Mouse (Mus musculus): Measurements from ENCODE around the gene Ccnd3. TPM values are rescaled to one million over a fixed set of nuclear protein-coding genes. Genes with fewer than 3 reads are reported as not detected.

Ccnd3 gene
- polyA plus RNA-seq, 1 experiment from 2014 or later, result 371 TPM

DNA sequence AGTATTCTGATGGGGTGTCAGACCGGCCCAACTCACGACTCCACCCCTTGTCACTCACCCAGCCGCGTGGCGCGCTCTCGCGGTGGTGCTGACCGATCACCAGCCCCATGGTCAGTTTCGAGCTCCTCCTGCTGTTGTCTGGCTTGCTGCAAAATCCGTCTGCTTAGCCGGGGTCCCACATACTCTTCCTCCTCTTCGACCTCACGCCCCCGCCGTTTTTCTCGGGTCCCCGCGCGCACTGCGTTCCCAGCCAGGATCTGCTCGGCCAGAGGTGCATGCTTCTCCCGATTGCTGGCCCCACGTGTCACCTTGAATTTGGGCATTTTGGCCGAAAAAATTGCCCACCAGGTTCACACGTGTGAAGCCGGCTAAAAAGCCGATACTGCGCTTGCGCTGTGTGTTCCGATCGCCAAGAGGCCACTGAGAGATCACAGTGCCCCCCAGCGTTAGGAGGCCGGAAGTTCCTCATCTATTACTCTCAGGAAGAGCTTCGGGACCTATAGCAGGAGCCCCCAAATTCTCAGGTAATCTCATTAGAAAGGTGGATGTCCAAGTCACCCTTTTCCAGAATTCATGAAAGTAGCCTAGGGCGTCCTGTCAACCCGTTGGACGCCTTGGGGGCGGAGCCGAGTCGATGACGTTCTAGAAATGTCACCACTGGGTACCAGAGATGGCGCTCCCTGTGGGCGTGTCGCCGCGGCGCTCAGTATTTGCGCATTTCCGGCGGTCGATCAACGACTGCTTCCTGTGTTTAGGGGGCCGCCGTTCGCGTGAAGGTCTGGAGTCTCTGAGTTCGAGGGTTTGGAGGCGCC, 106.2 kb downstream of the Ccnd3 start, which contains the start of the genes Bysl, Med20 and Gm20517:
Gene Bysl (minus strand): TSS at position 644 of the 812 bp plus-strand sequence.
Gene Med20 (plus strand): TSS at position 734 of the 812 bp plus-strand sequence.
Gene Gm20517 (plus strand): TSS at position 741 of the 812 bp plus-strand sequence.
- Histone ChIP-seq H3K9ac (ENCODE audit: low read depth, low read length) (peak within 1 kb of the TSS; percentile 79), H3K27ac (ENCODE audit: low read length) (peak within 1 kb of the TSS; percentile 79), H3K4me3 (ENCODE audit: low read length) (peak within 1 kb of the TSS; percentile 79), H3K4me1 (ENCODE audit: control insufficient read depth, insufficient read depth, low read length) (peaks cover 24% of the 10 kb centered on the region), H3K9me3 (ENCODE audit: control insufficient read depth, low read length) (no peaks in the 10 kb centered on the region), H3K27me3 (replicated peaks; ENCODE audit: control insufficient read depth, insufficient read depth, low read length) (no peaks in the 10 kb centered on the region), H3K36me3 (ENCODE audit: control insufficient read depth, insufficient read depth, low read length) (0 out of 2 replicates have a peak, but pooled peaks cover 4% of the 10 kb centered on the region), H3K4me2 (ENCODE audit: low read depth, low read length) (peak within 1 kb of the TSS; percentile 75)
- peak; percentile 96 for ATAC-seq
- under 1% methylated on average over 59 of the region's 59 CpGs for WGBS

DNA sequence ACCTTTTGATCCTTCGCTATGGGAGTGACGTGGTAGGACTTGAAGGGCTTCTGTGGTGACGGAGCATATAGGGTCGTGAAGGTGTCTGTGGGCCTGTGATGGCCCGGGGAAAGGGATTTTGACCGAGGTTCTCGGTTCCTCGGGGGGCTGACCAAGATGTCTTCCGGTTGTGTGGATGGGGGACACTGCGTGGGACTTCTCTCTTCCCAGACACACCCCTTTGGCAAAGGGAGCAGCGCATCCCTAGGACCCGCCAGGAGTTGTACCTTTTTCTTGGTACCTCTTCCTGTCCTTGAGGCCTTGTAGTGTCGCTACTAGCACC, 106.8 kb downstream of the Ccnd3 start:
- Histone ChIP-seq H3K27ac (ENCODE audit: low read length) (peak overlapping the region; percentile 35; the same call in 1 of the 2 replicates), H3K36me3 (ENCODE audit: control insufficient read depth, insufficient read depth, low read length) (0 out of 2 replicates have a peak, but pooled peaks cover 4% of the 10 kb centered on the region), H3K4me2 (ENCODE audit: low read depth, low read length) (peak overlapping the region; percentile 56), H3K4me3 (ENCODE audit: low read length) (peak overlapping the region; percentile 79), H3K27me3 (replicated peaks; ENCODE audit: control insufficient read depth, insufficient read depth, low read length) (no peaks in the 10 kb centered on the region), H3K9me3 (ENCODE audit: control insufficient read depth, low read length) (no peaks in the 10 kb centered on the region), H3K9ac (ENCODE audit: low read depth, low read length) (peak overlapping the region; percentile 79), H3K4me1 (ENCODE audit: control insufficient read depth, insufficient read depth, low read length) (peaks cover 24% of the 10 kb centered on the region)
- WGBS, result under 1% methylated on average over 13 of the region's 13 CpGs
- no peak; the same call in 1 of the 2 replicates for ATAC-seq

DNA sequence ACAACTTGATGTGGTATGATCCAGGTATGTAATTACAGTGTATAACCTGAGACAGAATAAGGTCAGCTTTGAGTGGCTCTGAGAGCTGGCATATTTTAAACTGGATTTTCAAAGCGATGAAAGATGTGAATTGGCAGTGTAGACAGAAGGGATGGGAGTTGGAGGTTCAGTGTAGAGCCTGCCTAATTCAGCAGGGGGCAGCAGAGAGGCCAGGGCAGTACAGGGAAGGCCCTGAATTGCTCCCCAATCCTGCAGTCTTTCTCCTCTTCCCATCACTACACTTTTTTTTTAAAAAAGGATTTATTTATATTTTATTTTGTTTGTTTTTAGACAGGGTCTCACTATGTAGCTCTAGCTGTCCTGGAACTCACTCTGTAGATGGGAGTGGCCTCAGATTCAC, 109.2 kb downstream of the Ccnd3 start:
- 86% methylated on average over 1 of the region's 1 CpGs for WGBS
- no peak overlapping the region for H3K4me2 ChIP-seq (ENCODE audit: low read depth, low read length)
- H3K9ac ChIP-seq (ENCODE audit: low read depth, low read length), result no peak overlapping the region
- H3K36me3 ChIP-seq (ENCODE audit: control insufficient read depth, insufficient read depth, low read length), result peaks cover 7% of the 10 kb centered on the region; the same call in 1 of the 2 replicates
- H3K4me3 ChIP-seq (ENCODE audit: low read length), result no peak overlapping the region
- no peak overlapping the region for H3K27ac ChIP-seq (ENCODE audit: low read length)
- H3K27me3 ChIP-seq (replicated peaks; ENCODE audit: control insufficient read depth, insufficient read depth, low read length), result no peaks in the 10 kb centered on the region
- H3K9me3 ChIP-seq (ENCODE audit: control insufficient read depth, low read length), result no peaks in the 10 kb centered on the region
- peaks cover 19% of the 10 kb centered on the region for H3K4me1 ChIP-seq (ENCODE audit: control insufficient read depth, insufficient read depth, low read length)
- no peak for ATAC-seq

DNA sequence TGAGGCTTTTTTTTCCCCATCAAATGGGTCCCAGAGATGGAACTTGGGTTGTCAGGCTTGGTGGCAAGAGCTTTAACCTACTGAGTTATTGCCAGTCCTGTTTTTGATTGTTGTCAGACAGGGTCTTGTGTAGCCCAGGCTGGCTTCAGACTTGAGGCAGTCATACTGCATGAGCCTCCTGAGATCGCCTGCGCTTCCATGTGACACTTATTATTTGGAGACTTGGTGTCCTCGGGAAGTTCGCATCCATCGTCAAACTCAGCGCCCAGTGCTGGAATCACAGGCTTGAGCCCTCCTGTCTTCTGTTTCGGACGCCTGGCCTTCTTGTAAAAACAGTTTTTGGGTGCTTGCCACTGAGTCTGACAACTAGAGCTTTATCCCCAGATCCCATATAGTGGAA, 111.3 kb downstream of the Ccnd3 start:
- Histone ChIP-seq H3K9ac (ENCODE audit: low read depth, low read length) (no peak overlapping the region), H3K4me1 (ENCODE audit: control insufficient read depth, insufficient read depth, low read length) (peaks cover 10% of the 10 kb centered on the region), H3K36me3 (ENCODE audit: control insufficient read depth, insufficient read depth, low read length) (peaks cover 7% of the 10 kb centered on the region; the same call in 1 of the 2 replicates), H3K27me3 (replicated peaks; ENCODE audit: control insufficient read depth, insufficient read depth, low read length) (no peaks in the 10 kb centered on the region), H3K4me2 (ENCODE audit: low read depth, low read length) (no peak overlapping the region), H3K9me3 (ENCODE audit: control insufficient read depth, low read length) (no peaks in the 10 kb centered on the region), H3K27ac (ENCODE audit: low read length) (no peak overlapping the region), H3K4me3 (ENCODE audit: low read length) (no peak overlapping the region)
- no peak for ATAC-seq
- 96% methylated on average over 8 of the region's 8 CpGs for WGBS

DNA sequence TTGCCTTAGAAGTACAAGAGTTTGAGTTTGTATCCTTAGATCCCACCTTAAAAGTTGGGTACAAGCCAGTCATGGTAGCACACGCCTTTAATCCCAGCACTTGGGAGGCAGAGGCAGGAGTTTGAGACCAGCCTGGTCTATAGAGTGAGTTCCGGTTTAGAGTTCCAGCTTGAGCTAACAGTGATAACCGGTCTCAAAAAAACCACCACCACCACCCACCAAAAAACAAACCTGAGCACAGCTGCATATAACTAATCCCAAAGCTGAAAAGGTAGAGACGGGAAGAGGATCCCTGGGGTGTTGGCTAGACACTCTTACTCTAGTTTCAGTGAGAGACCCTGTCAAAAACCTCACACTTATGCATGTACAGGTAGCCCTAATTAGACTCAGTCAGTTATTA, 111.8 kb downstream of the Ccnd3 start:
- Histone ChIP-seq H3K9me3 (ENCODE audit: control insufficient read depth, low read length) (no peaks in the 10 kb centered on the region), H3K36me3 (ENCODE audit: control insufficient read depth, insufficient read depth, low read length) (peaks cover 7% of the 10 kb centered on the region; the same call in 1 of the 2 replicates), H3K4me1 (ENCODE audit: control insufficient read depth, insufficient read depth, low read length) (peaks cover 10% of the 10 kb centered on the region), H3K4me2 (ENCODE audit: low read depth, low read length) (no peak overlapping the region), H3K9ac (ENCODE audit: low read depth, low read length) (no peak overlapping the region), H3K27me3 (replicated peaks; ENCODE audit: control insufficient read depth, insufficient read depth, low read length) (no peaks in the 10 kb centered on the region), H3K4me3 (ENCODE audit: low read length) (no peak overlapping the region), H3K27ac (ENCODE audit: low read length) (no peak overlapping the region)
- no peak for ATAC-seq
- 93% methylated on average over 4 of the region's 4 CpGs for WGBS

DNA sequence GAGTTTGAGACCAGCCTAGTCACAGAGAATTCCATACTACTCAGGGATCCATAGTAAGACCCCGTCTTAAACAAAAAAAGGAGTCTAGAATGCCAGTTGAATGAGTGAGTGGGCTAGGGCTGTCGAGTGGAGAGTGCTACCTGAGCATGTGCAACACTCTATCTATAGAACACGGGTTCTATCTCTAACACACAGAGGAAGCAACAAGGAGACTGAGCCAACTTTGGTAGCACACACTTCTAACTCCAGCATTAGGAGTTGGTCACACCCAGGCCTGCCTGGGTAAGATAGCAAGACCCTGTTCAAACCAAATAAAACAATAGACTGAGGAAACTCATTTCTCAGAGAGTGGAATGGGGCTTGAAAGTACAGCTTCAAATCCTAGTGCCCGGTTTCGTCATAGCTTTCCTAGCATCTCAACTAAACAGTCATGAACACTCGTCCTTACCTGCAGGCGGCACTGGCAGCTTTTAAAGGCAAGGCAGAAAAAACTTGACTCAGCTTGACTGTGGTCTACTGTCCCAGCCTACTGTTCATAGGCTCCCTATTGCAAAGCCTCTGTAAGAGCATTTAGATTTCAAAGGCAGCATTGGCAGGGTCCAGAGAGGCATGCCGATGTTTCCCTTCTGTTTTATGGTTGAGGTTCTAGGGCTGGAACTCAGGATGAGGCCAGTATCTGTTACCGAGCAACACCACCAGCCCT, 112.9 kb downstream of the Ccnd3 start:
- Histone ChIP-seq H3K36me3 (ENCODE audit: control insufficient read depth, insufficient read depth, low read length) (peaks cover 12% of the 10 kb centered on the region; the same call in 1 of the 2 replicates), H3K4me1 (ENCODE audit: control insufficient read depth, insufficient read depth, low read length) (peaks cover 3% of the 10 kb centered on the region), H3K9me3 (ENCODE audit: control insufficient read depth, low read length) (no peaks in the 10 kb centered on the region), H3K9ac (ENCODE audit: low read depth, low read length) (no peak overlapping the region), H3K27me3 (replicated peaks; ENCODE audit: control insufficient read depth, insufficient read depth, low read length) (no peaks in the 10 kb centered on the region), H3K4me3 (ENCODE audit: low read length) (no peak overlapping the region), H3K4me2 (ENCODE audit: low read depth, low read length) (no peak overlapping the region), H3K27ac (ENCODE audit: low read length) (no peak overlapping the region)
- peak; percentile 48; the same call in 1 of the 2 replicates for ATAC-seq
- WGBS, result 89% methylated on average over 9 of the region's 9 CpGs

DNA sequence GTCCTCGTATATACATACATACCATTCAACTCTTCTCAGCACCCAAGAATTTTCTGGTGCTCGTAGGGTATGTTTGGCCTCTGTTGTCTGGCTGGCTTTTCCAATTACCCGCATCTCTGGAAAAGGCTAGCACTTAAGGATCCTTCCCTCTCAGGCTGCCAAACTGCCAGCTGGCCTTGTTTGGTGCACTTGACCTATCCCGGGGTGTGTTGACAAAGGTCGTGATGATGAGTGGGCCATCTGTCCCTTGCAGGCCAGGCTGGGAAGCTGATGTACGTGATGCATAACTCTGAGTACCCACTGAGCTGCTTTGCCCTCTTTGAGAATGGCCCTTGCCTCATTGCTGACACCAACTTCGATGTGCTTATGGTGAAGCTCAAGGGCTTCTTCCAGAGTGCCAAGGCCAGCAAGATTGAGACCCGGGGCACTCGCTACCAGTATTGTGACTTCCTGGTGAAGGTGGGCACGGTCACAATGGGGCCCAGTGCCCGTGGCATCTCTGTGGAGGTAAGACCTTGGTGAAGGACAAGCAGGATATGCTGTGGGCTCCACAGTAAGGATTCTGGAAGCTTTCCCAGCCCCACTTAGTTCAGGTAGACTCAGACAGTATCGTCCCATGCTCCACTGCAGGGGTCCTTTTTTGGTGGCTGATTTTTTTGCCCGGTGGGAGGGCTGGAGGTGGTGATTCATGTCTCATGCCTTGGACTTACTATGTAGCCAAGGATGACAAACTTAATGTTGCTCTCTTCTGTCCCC, 113.9 kb downstream of the Ccnd3 start:
- no peaks in the 10 kb centered on the region for H3K27me3 ChIP-seq (replicated peaks; ENCODE audit: control insufficient read depth, insufficient read depth, low read length)
- 85% methylated on average over 13 of the region's 13 CpGs for WGBS
- H3K9ac ChIP-seq (ENCODE audit: low read depth, low read length), result no peak overlapping the region
- no peak overlapping the region for H3K27ac ChIP-seq (ENCODE audit: low read length)
- no peak overlapping the region for H3K4me2 ChIP-seq (ENCODE audit: low read depth, low read length)
- H3K9me3 ChIP-seq (ENCODE audit: control insufficient read depth, low read length), result no peaks in the 10 kb centered on the region
- H3K4me1 ChIP-seq (ENCODE audit: control insufficient read depth, insufficient read depth, low read length), result no peaks in the 10 kb centered on the region
- ATAC-seq, result no peak
- H3K4me3 ChIP-seq (ENCODE audit: low read length), result no peak overlapping the region
- peaks cover 21% of the 10 kb centered on the region for H3K36me3 ChIP-seq (ENCODE audit: control insufficient read depth, insufficient read depth, low read length)

DNA sequence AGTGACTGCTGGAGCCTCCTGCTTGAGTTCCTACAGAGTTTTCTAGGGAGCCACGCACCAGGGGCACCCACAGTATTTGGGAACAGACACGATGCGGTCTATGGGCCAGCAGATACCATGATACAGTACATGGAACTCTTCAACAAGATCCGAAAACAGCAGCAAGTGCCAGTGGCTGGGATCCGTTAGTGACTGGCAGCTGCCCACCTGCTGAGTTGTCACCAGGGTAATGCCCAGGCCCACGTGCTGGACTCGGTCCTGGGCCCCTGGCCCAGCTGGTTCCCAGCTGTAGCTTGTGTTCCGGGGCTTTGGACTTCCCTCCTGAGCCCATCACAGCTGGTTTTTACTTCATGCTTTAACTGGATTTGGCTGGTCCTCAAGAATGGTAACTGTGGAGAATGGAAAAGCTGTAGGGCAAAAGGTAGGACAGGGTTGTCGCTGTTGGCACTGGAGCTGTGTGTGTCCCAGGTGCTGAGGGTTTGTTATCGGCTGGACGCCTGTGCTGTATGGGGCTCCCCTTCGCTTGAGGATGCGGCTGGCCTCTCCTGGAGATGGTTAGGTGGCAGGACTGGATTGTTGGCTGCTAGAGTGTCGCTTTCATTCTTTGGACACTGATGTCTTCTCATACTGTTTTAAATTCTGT, 118.2 kb downstream of the Ccnd3 start:
- 92% methylated on average over 14 of the region's 14 CpGs for WGBS
- no peak overlapping the region for H3K27ac ChIP-seq (ENCODE audit: low read length)
- ATAC-seq, result no peak

More for the DNA sequence above, 118.2 kb downstream of the Ccnd3 start:
- H3K4me3 ChIP-seq (ENCODE audit: low read length), result no peak overlapping the region
- no peaks in the 10 kb centered on the region for H3K4me1 ChIP-seq (ENCODE audit: control insufficient read depth, insufficient read depth, low read length)
- H3K27me3 ChIP-seq (replicated peaks; ENCODE audit: control insufficient read depth, insufficient read depth, low read length), result no peaks in the 10 kb centered on the region
- no peaks in the 10 kb centered on the region for H3K9me3 ChIP-seq (ENCODE audit: control insufficient read depth, low read length)
- H3K9ac ChIP-seq (ENCODE audit: low read depth, low read length), result no peak overlapping the region
- peaks cover 21% of the 10 kb centered on the region for H3K36me3 ChIP-seq (ENCODE audit: control insufficient read depth, insufficient read depth, low read length)
- H3K4me2 ChIP-seq (ENCODE audit: low read depth, low read length), result no peak overlapping the region
